Mouse (Mus musculus) forebrain, embryonic 13.5 days (tissue): ENCODE measurements at regions not wholly inside any gene's neighbourhood (a gene's known extent, or its start where the extent isn't known, plus 50 kb on each side); places are given as distances from the start of the nearest gene placed in this dataset.

Experiments used
- ATAC-seq: fragments of 200-750 bp; cut with Nextera tagmentation; 2 replicates; pipeline ENCODE4 v1.8.0; 2017
- H3K27ac ChIP-seq: fragments of 300-500 bp; sonication (generic); 2 replicates; pipeline ENCODE4 v1.5.1; 2015; ENCODE audit warnings: inconsistent platforms, mild to moderate bottlenecking, moderate library complexity
- H3K27me3 ChIP-seq: fragments of 300-500 bp; sonication (generic); 2 replicates; pipeline ENCODE4 v1.6.1; 2015; ENCODE audit warnings: mild to moderate bottlenecking, inconsistent platforms
- H3K36me3 ChIP-seq: fragments of 300-500 bp; sonication (generic); 2 replicates; pipeline ENCODE4 v1.6.1; 2015; ENCODE audit warnings: mild to moderate bottlenecking, inconsistent platforms; ENCODE audit not compliant: poor library complexity, severe bottlenecking
- H3K4me1 ChIP-seq: fragments of 300-500 bp; sonication (generic); 2 replicates; pipeline ENCODE4 v1.6.1; 2015; ENCODE audit warnings: inconsistent platforms
- H3K4me2 ChIP-seq: fragments of 300-500 bp; sonication (generic); 2 replicates; pipeline ENCODE4 v1.6.1; 2015; ENCODE audit warnings: inconsistent platforms, mild to moderate bottlenecking, moderate library complexity
- H3K4me3 ChIP-seq: fragments of 300-500 bp; sonication (generic); 2 replicates; pipeline ENCODE4 v1.5.1; 2015; ENCODE audit warnings: mild to moderate bottlenecking, inconsistent platforms
- H3K9ac ChIP-seq: fragments of 300-500 bp; sonication (generic); 2 replicates; pipeline ENCODE4 v1.6.1; 2015; ENCODE audit warnings: mild to moderate bottlenecking, inconsistent platforms
- H3K9me3 ChIP-seq: fragments of 300-500 bp; sonication (generic); replicated peaks from 2 replicates; pipeline ENCODE4 v1.6.1; 2016; ENCODE audit warnings: inconsistent platforms
- WGBS: fragments of 180-500 bp; shearing (Covaris S2); methylation state at CpG from one replicate; pipeline ENCODE4 v1.1.7; 2015; 5-methylcytosine and 5-hydroxymethylcytosine counted together

GRCm38 (mm10) chr13:70281051-70281847 is 356.2 kb downstream of the Ice1 start:
- Histone ChIP-seq H3K9ac (no peak overlapping the region), H3K27me3 (no peaks in the 10 kb centered on the region), H3K4me2 (no peak overlapping the region), H3K27ac (no peak overlapping the region), H3K9me3 (no peaks in the 10 kb centered on the region), H3K36me3 (no peaks in the 10 kb centered on the region), H3K4me1 (peaks cover 13% of the 10 kb centered on the region; the same call in 1 of the 2 replicates), H3K4me3 (no peak overlapping the region)
- WGBS: 86% methylated on average over 7 of the region's 7 CpGs
- no peak for ATAC-seq

DNA sequence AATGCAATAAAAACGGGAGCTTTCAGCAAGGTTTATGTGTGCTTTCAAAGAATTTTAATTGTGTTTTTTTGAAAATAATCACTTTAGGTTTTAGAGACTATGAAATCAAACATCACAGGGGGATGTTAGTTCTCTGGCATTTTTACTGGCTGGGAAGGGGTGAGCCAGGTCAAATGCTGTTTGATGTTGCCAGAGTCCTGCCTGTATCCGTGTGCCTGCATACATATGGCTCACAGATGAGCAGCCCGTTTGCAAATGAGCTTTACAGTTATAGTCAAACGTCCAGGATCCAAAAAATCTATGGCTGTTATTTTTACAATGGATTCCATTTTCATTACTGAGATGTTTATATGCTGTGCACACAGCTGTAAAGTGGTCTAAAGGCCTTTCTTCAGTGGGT is 354.7 kb downstream of the Ice1 start:
- 22% methylated on average over 4 of the region's 4 CpGs for WGBS
- no peaks in the 10 kb centered on the region for H3K36me3 ChIP-seq
- no peak overlapping the region for H3K27ac ChIP-seq
- no peak overlapping the region for H3K4me3 ChIP-seq
- no peaks in the 10 kb centered on the region for H3K27me3 ChIP-seq
- no peak overlapping the region for H3K9ac ChIP-seq
- H3K4me1 ChIP-seq: peaks cover 13% of the 10 kb centered on the region; the same call in 1 of the 2 replicates
- H3K9me3 ChIP-seq: no peaks in the 10 kb centered on the region
- H3K4me2 ChIP-seq: no peak overlapping the region
- peak; percentile 26; the same call in 1 of the 2 replicates for ATAC-seq

DNA sequence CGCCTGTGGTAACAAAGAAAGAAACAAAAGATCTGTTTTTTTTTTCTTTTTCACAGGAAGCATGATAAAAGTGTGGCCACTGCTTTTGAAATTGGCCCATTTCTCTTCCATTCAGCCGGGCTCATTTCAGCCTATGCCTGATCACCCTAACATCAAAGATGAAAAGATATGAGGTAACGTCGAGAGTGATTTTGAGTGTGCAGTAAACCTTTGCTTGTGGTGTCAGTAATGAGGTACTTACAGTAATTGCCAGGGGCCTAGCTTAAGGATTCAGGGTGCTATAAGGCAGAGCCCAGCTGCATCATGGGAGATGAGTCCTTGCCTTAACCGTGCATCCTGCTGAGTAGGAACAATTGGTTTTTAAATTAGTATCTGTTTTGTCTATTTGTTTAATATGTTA is 354.2 kb downstream of the Ice1 start:
- no peak overlapping the region for H3K4me3 ChIP-seq
- H3K4me2 ChIP-seq: no peak overlapping the region
- H3K36me3 ChIP-seq: no peaks in the 10 kb centered on the region
- H3K4me1 ChIP-seq: peaks cover 13% of the 10 kb centered on the region; the same call in 1 of the 2 replicates
- 6% methylated on average over 5 of the region's 5 CpGs for WGBS
- no peak overlapping the region for H3K27ac ChIP-seq
- H3K27me3 ChIP-seq: no peaks in the 10 kb centered on the region
- ATAC-seq: peak; percentile 77; the same call in 1 of the 2 replicates
- no peaks in the 10 kb centered on the region for H3K9me3 ChIP-seq
- no peak overlapping the region for H3K9ac ChIP-seq

GRCm38 (mm10) chr13:70292713-70293112 is 344.7 kb downstream of the Ice1 start:
- no peak for ATAC-seq
- Histone ChIP-seq H3K4me1 (no peaks in the 10 kb centered on the region), H3K4me2 (no peak overlapping the region), H3K36me3 (no peaks in the 10 kb centered on the region), H3K4me3 (no peak overlapping the region), H3K9ac (no peak overlapping the region), H3K27ac (no peak overlapping the region), H3K27me3 (no peaks in the 10 kb centered on the region), H3K9me3 (no peaks in the 10 kb centered on the region)
- WGBS: 49% methylated on average over 3 of the region's 3 CpGs

DNA sequence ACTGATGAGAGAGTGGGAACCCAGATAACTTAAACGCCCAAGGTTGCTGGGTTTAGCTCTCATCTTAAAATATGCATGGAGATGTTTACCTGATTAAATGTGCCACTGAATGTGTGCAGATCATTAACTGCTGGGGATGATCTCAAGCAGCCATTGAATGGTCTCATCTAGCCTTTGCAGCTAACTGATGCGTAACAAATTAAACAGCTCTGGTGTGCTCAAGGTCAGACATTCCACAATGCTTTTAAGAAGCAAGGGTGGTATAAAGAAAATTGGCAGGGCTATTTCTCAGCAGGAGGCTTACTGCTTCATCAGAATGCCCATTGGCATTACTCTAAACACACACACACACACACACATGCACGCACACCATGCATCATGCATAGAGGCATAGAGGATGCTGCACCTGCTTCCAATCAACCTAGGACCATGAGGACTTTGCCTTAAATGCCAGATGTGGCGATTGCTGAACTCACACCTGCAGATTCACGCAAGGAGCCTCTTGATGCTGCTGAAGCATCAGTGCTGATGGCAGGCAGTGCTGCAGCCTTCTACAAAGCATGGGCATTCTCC is 333.4 kb downstream of the Ice1 start:
- H3K4me2 ChIP-seq: no peak overlapping the region
- no peak overlapping the region for H3K27ac ChIP-seq
- H3K4me3 ChIP-seq: no peak overlapping the region
- H3K4me1 ChIP-seq: peaks cover 4% of the 10 kb centered on the region; the same call in 1 of the 2 replicates
- H3K9me3 ChIP-seq: no peaks in the 10 kb centered on the region
- no peak for ATAC-seq
- WGBS: 56% methylated on average over 5 of the region's 5 CpGs
- H3K9ac ChIP-seq: no peak overlapping the region
- no peaks in the 10 kb centered on the region for H3K27me3 ChIP-seq
- no peaks in the 10 kb centered on the region for H3K36me3 ChIP-seq

DNA sequence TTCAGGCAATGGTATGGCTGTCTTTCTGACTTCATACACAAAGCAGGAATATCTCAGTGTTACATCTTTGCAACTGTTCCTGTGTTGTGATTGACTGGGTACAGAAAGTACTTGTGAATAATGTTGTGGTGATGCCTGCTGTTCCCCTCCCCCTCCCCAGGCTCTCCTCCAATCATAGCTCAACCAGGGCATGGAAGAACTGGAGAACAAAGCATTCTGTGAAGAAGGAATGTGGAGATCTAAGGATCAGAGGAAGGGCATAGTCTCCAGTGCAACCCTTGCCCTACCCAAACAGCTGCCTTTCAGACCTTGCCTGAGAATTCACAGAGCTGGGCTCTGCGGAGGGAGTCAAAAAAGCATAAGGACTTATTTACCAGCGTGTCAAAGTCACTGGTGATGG is 326.9 kb downstream of the Ice1 start:
- Histone ChIP-seq H3K27me3 (no peaks in the 10 kb centered on the region), H3K4me1 (0 out of 2 replicates have a peak, but pooled peaks cover 3% of the 10 kb centered on the region), H3K9me3 (no peaks in the 10 kb centered on the region), H3K4me3 (no peak overlapping the region), H3K4me2 (no peak overlapping the region), H3K9ac (no peak overlapping the region), H3K36me3 (no peaks in the 10 kb centered on the region), H3K27ac (no peak overlapping the region)
- WGBS: 44% methylated on average over 2 of the region's 2 CpGs
- ATAC-seq: 0 out of 2 replicates have a peak, but pooled peaks have one; percentile 16

GRCm38 (mm10) chr13:70311226-70312055 is 326.0 kb downstream of the Ice1 start:
- Histone ChIP-seq H3K9ac (no peak overlapping the region), H3K4me2 (no peak overlapping the region), H3K27ac (no peak overlapping the region), H3K9me3 (no peaks in the 10 kb centered on the region), H3K4me1 (0 out of 2 replicates have a peak, but pooled peaks cover 3% of the 10 kb centered on the region), H3K4me3 (no peak overlapping the region), H3K36me3 (no peaks in the 10 kb centered on the region), H3K27me3 (no peaks in the 10 kb centered on the region)
- ATAC-seq: no peak
- 81% methylated on average over 14 of the region's 14 CpGs for WGBS

DNA sequence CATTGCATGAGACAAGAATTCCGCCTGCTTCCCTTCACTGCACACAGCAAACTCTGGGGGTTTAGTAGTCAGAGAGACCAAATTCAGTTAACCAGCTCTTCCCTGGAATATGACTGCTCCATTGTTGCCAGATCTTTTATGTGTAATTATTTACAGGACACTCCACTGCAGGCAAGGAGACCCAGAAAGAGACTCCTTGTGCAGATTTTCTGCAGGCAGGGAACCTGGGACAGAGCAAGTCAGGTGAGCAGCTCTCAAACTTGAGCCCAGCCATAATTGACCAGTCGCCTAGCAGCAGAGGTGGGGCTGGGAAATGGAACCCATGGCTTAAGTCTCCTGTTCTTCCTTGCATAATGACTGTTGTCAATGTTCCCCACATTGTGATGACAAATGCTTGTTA is 324.2 kb downstream of the Ice1 start:
- no peaks in the 10 kb centered on the region for H3K36me3 ChIP-seq
- no peak overlapping the region for H3K4me3 ChIP-seq
- H3K9ac ChIP-seq: no peak overlapping the region
- no peak for ATAC-seq
- H3K27ac ChIP-seq: no peak overlapping the region
- no peaks in the 10 kb centered on the region for H3K27me3 ChIP-seq
- H3K4me2 ChIP-seq: no peak overlapping the region
- no peaks in the 10 kb centered on the region for H3K9me3 ChIP-seq
- 72% methylated on average over 2 of the region's 2 CpGs for WGBS
- 0 out of 2 replicates have a peak, but pooled peaks cover 3% of the 10 kb centered on the region for H3K4me1 ChIP-seq

DNA sequence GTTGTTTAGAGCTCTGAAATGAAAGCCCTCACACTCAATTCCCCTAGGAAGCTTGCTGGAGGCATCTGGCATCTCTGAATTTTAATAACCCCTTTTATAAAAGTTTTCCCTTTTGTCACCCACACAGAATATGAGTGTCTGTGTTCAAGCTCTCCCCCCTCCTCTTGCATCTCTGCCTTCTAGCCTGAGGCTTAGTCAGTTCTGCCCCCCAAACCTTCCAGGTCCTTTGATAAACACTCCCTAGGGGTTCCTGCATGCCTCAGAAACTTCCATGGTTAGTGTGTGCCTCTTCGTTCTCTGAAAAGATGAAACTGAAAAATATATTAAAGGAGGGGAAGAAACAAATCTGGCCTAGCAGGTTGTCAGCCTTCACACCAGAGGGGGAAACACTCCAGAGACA is 313.9 kb downstream of the Ice1 start:
- Histone ChIP-seq H3K9me3 (no peaks in the 10 kb centered on the region), H3K4me3 (no peak overlapping the region), H3K36me3 (no peaks in the 10 kb centered on the region), H3K4me2 (no peak overlapping the region), H3K27ac (no peak overlapping the region), H3K4me1 (no peaks in the 10 kb centered on the region), H3K9ac (no peak overlapping the region), H3K27me3 (no peaks in the 10 kb centered on the region)
- WGBS: 68% methylated on average over 1 of the region's 1 CpGs
- ATAC-seq: no peak

DNA sequence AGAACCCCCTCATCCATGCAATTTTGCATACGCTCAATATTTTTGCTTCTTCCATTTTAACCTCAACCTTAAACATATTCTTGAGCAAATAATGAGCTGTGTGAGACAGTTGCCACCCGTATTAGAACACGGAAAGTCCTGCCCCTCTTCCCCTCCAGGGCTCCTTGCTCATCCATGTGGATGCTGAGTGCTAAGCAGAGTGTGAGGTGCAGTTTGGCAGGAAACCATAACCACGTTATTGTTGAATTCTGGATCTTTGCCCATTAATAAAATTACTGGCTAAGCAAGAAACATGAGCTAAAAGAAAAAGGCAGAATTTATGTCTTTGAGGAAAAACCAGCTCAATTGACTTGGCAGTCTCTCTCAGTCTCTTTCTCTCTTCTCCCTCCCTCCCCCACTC is 301.4 kb downstream of the Ice1 start:
- no peak for ATAC-seq
- H3K27me3 ChIP-seq: no peaks in the 10 kb centered on the region
- H3K27ac ChIP-seq: no peak overlapping the region

DNA sequence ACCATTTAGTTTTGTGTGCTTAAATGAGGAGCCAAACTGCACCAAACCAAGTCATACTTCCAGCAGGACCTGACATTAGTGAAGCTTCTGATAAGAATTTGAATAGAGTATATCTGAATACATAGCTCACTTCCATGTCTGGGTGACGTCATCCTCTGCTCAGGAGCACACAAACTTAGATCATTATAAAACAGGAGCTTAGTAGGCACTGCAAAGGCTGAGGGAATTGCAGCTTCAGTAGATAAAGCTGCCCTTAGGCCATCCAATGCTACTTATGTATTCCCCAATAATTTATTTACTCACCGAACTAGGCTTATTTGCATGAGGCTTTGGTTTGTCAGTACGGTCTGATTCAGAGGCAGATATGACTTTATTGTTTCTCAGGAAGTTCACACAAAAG is 297.0 kb downstream of the Ice1 start:
- Histone ChIP-seq H3K4me1 (peaks cover 12% of the 10 kb centered on the region), H3K9ac (no peak overlapping the region), H3K27me3 (no peaks in the 10 kb centered on the region), H3K36me3 (no peaks in the 10 kb centered on the region), H3K4me2 (no peak overlapping the region), H3K27ac (no peak overlapping the region), H3K9me3 (no peaks in the 10 kb centered on the region), H3K4me3 (no peak overlapping the region)
- WGBS: 36% methylated on average over 3 of the region's 3 CpGs
- no peak for ATAC-seq

More for the DNA sequence above, 301.4 kb downstream of the Ice1 start:
- H3K9me3 ChIP-seq: no peaks in the 10 kb centered on the region
- H3K36me3 ChIP-seq: no peaks in the 10 kb centered on the region
- H3K4me2 ChIP-seq: no peak overlapping the region
- H3K4me1 ChIP-seq: peaks cover 9% of the 10 kb centered on the region; the same call in 1 of the 2 replicates
- 70% methylated on average over 4 of the region's 4 CpGs for WGBS
- H3K9ac ChIP-seq: no peak overlapping the region
- no peak overlapping the region for H3K4me3 ChIP-seq

DNA sequence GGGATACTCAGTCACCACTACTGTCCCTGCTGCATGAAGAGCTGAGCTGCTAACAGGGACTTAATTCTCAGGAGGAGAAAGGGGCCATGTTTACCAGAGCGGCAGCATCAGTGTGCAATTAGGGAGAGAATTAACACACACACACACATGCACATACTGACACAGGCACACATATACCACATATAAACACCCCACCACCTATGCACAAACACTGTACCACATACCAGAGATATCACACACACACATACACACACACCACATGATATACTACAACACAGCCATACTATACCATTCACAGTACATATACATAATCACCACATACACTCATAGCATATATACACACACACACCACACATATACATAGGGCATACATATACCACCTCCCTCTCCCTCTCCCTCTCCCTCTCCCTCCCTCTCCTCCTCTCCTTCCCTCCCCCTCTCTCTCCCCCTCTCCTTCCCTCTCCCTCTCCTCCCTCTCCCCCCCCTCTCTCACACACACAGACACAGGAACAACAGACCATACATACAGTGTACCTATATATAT is 294.2 kb downstream of the Ice1 start:
- H3K36me3 ChIP-seq: no peaks in the 10 kb centered on the region
- ATAC-seq: 0 out of 2 replicates have a peak, but pooled peaks have one; percentile 19
- H3K27me3 ChIP-seq: no peaks in the 10 kb centered on the region

More for the DNA sequence above, 294.2 kb downstream of the Ice1 start:
- H3K4me1 ChIP-seq: peaks cover 12% of the 10 kb centered on the region
- WGBS: 87% methylated on average over 1 of the region's 1 CpGs
- H3K4me2 ChIP-seq: no peak overlapping the region
- H3K9me3 ChIP-seq: no peaks in the 10 kb centered on the region
- H3K27ac ChIP-seq: no peak overlapping the region
- H3K4me3 ChIP-seq: no peak overlapping the region
- H3K9ac ChIP-seq: no peak overlapping the region
